Mouse (Mus musculus) T-cell, adult 2 months (primary cell): ENCODE measurements at regions not wholly inside any gene's neighbourhood (a gene's known extent, or its start where the extent isn't known, plus 50 kb on each side); places are given as distances from the start of the nearest gene placed in this dataset.

Source experiments
- DNase-seq: peaks from one replicate; pipeline ENCODE4 v3.0.0; 2022; ENCODE audit warnings: low spot score

DNA sequence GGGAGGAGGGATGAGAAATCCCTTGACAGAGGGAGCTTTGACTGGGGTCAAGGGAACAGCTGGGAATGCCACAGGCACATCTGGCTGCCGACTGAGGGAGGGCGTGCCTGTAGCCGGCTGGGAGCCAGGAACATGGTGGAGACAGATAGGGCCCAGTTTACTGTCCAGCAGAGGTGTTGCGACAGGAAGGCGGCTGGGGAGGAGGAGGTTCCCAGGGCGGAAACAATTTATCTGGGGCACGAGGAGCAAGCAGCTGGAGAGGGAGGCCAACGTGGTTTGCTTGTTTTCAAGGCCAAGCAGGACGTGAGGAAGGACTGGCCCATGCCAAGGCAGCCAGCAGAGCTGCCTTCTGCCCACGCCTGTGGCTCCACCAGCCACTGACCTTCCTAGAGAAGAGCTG, 208.0 kb downstream of the Cyp26b1 start:
- no peak for DNase-seq

DNA sequence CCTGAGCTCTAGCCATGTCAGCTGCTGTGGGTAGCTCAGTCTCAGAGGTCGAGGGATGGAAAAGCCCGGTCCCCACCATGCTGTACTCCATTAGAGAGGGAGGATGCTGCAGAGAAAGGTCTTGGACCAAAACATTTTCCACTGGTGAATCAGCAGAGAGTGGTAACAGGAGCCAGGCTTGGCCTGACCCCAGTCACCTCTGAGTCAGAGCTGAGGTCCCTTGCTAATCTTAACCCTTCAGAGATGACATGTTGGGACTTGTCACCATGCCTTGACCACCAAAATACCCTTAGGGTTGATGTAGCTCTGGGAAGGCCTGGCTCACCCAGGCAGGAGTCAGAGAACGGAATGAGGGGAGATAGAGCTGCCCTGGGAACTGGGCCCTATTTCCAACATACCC, 210.0 kb downstream of the Cyp26b1 start:
- no peak for DNase-seq

- DNase-seq: no peak
Observed at GRCm38 (mm10) chr6:84383141-84383540, 210.6 kb downstream of the Cyp26b1 start.

- DNase-seq: no peak
Observed at GRCm38 (mm10) chr6:84381571-84381970, 212.1 kb downstream of the Cyp26b1 start.

- no peak for DNase-seq
Observed at GRCm38 (mm10) chr6:84376666-84377065, 217.0 kb downstream of the Cyp26b1 start.

GRCm38 (mm10) chr6:84375498-84375897, 218.2 kb downstream of the Cyp26b1 start:
- no peak for DNase-seq

DNA sequence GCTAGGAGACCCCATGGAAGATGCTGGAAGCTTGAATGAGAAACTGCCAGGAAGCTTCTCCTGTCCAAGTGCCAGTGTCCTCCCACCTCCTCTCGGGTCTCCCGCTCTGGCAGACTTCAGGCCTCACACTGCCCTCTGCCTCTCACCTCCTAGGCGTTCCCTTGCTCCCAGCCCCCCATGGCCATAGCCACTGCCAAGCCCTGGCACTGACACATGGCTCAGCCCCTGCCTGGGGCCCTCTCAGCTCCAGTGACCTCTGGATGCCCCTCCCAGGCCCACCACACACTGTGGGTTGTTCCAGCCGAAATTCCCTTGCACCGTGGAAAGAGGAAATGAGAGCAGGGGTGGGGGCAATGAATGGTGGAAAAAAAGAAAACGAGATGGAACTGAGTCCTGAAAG, 227.3 kb downstream of the Cyp26b1 start:
- no peak for DNase-seq

DNA sequence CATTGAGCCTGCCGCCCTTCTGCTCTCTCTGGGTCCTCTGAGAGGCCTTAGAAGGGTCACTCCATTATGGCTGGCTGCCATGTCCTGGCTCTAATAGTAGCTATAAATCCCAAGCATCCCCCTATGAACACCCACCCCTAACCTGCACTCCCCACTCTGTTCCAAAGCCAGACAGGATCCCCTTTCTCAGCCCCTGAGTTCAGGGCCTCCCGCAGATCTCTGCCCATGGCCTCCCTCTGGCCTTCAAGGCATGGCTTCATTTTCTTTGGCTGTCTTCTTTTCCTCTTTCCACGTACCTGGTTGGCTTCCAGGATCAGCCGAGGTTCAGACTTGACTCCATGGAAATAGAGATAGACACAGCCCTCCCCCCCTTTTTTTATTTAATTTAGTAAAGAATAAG, 227.8 kb downstream of the Cyp26b1 start:
- DNase-seq: no peak

GRCm38 (mm10) chr6:84364964-84365363, 228.7 kb downstream of the Cyp26b1 start:
- no peak for DNase-seq

GRCm38 (mm10) chr6:84362331-84362730, 231.4 kb downstream of the Cyp26b1 start:
- no peak for DNase-seq

GRCm38 (mm10) chr6:84357911-84358310, 235.8 kb downstream of the Cyp26b1 start:
- no peak for DNase-seq

GRCm38 (mm10) chr6:84353425-84354220, 240.1 kb downstream of the Cyp26b1 start:
- no peak for DNase-seq

DNA sequence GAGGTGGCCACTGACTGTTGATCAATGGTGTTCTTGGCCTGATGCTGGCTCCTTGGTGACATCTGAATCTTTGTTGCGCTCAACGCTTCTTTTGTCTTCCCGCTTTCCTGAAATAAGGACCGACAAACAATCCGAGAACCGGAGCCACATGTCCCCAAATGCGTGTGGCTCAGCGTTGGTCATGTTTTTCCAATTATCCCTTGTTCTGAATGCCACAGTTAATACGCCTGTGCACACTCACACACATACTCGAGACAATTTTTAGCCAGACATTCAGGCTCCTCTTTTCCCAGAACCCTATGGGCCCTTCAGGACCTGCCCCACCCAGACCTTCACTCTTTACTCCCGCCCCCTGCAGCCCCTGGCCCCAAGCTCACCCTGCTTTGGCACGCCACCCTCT, 248.8 kb downstream of the Cyp26b1 start:
- no peak for DNase-seq

DNA sequence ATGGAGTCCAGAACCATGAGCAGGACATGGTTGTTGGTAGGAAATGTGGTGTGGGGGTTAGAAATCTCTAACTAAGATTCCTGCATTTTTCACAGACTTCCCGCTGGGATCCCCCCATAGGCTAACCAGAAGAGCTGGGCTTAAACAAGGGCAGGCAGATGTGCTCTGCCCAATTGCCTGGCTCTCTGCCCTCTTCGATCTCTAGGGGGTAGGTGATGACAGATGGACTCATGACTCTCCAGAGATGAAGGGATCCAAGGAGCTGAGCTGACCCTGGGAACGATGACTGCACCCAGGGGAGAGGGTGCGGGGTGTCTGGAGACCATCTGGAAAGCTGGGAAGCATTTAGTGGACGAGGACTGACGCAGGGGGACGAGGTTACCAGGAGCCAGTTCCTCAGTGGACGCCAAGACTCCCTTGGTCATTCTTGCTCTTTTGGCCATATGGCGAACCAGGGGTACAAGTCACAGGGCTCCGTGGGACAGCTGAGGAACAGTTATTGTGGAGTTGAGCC, 260.0 kb downstream of the Cyp26b1 start:
- no peak for DNase-seq

DNA sequence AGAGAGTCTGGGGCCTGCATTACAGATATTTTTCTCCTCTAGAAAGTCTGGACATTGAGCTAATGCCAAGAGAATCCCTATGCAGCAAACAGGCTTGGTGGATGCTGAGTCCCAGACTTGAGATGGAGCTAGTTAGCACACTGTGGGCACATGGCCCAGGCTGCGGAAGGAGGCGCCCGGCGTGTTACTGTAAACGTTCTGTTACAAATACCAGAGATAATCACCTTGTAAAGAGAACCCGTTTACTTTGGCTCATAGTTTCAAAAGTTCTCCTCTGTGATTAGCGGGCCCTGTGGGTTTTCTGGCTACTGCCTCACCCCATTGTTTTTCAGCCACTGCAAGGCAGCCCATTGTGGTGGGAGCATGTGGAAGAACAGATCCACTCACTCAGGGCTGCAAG, 264.6 kb downstream of the Cyp26b1 start:
- DNase-seq: no peak

DNA sequence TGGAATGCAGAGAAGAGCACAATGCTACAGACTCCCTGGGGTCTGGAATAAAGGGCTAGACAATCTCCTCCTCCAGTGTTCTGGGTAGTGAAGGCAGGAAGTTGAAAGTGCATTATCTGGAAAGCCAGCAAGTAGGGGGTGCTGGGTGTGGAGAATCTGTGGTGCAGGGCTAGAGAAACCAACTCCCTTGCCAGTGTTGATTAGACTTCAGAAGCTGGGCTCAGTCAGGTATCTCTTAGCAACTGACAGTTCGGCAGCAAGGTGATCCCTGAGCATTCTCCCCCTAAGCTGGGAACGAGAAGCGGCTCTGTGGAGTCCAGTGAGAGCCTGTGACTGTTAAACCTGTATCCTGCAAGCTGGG, 265.7 kb downstream of the Cyp26b1 start:
- no peak for DNase-seq

DNA sequence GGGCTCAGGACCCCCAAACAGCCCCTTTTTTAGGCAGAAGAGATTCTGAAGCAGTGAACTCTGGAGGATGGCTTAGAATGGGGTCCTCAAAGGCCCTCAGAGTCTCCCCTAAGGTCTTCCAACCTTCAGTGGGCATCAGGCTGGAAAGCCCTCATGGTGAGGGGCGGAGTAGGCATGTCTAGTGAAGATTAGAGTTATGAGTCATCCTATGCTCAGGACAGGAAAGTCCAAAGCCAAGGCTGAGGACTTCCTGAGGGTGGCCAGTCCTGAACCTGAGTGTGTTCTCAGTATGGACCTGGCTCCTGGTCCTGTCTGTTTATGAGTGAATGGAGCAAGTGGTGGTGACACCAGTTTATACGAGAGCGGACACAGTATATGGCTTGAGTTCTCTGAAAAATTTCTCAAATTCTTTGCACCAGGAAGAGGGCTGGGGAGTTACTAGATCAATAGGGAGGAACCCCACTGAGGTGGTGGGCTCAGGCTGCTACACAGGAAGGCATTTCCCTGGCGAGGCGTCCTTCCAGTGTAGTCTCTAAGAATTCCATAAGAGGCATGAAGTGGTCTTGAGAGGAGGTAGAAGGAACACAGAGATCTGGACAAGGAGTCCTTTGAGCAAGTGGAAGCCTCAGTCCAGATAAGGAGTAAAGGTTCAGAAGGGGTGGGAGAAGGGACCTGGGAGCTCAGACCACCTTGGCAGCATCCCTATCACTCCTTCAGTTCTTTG, 266.2 kb downstream of the Cyp26b1 start:
- no peak for DNase-seq

- no peak for DNase-seq
Observed at GRCm38 (mm10) chr6:84325384-84326114, 268.2 kb downstream of the Cyp26b1 start.

- DNase-seq: no peak
Observed at GRCm38 (mm10) chr6:84324185-84324584, 269.5 kb downstream of the Cyp26b1 start.

DNA sequence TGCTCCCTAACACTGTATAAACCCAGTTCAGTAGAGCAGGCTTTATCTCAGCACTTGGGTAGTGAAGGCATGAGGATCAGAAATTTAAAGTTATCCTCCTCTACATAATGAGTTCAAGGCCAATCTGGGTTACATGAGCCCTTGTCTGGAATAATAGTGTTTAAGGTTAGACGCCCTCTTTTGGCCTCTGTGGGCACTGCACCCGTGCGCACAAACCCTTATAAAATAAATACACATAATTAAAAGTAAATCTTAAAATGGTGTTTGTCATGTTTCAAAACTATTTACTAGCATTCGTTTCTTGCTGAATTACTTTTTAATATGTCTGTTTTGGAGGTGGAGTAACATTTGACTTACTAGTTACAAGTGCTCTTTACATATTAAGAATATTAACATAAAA, 271.2 kb downstream of the Cyp26b1 start:
- DNase-seq: no peak

DNA sequence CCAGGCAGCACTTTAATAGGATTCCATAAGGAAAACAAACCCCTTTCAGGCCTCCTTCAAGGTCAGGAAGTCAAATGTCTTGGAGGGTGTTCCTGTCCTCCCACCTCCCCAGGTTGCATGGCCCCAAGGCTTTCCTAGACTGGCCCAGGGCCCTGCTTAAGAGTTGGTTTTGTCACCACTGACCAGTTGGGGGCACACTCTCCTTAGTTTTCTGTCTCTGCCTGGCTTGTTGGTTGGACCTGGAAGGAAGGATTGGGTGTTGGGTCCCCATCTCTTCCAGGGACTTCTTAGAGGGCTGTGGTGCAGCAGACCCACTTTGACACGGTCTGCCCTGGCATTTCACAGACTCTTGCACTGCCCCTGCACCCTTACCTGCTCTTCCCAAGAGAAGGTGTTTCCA, 273.1 kb downstream of the Cyp26b1 start:
- no peak for DNase-seq

GRCm38 (mm10) chr6:84318774-84319173, 274.9 kb downstream of the Cyp26b1 start:
- DNase-seq: no peak

DNA sequence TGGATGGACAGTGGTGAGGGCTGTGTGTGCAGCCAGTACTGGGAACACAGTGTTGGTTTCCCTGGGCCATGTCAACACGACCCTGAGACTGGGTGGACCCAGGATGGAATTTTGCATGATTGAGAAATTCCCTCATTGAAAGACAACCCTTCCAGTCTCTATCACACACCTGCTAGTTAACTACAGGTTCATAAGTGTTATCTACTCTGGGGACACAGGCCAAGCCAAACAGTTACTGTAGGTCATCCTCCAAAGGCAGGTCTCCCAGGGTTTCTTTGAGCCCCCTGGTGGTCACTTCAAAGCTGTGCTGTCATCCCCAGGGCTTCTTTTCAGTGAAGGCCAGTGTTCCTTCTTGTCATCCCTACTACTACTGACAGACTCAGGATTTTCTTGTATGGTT, 276.7 kb downstream of the Cyp26b1 start:
- no peak for DNase-seq
